Mouse (Mus musculus) MEL (cell line): ENCODE data around the gene Cacna1c. TPM values are rescaled to one million over a fixed set of nuclear protein-coding genes. Genes with fewer than 3 reads are reported as not detected.

Experiments used
- DNase-seq: peaks from one replicate; pipeline ENCODE4 v3.0.0; 2011; ENCODE audit warnings: low read depth, low spot score
- H3K27ac ChIP-seq: 2 replicates; pipeline ENCODE4 v1.5.1; 2012; ENCODE audit warnings: low read depth, mild to moderate bottlenecking, control low read depth, low read length, moderate library complexity; ENCODE audit not compliant: control insufficient read depth
- H3K27me3 ChIP-seq, 2 experiments: fragments of 150-350 bp in 1 of 2; sonication (generic) in 1 of 2; 2 replicates each; pipeline ENCODE4 v1.6.1; 2012; ENCODE audit warnings: low read length in 2 of 2, mild to moderate bottlenecking in 2 of 2, improper control_type of control experiment in 1 of 2, moderate library complexity in 1 of 2; ENCODE audit not compliant: insufficient read depth in 2 of 2, control insufficient read depth in 1 of 2
- H3K36me3 ChIP-seq, 2 experiments: 2 replicates each; pipeline ENCODE4 v1.6.1; 2012 to 2014; ENCODE audit warnings: low read length in 2 of 2, improper control_type of control experiment in 1 of 2, inconsistent platforms in 1 of 2, mild to moderate bottlenecking in 1 of 2; ENCODE audit not compliant: insufficient read depth in 2 of 2, control insufficient read depth in 1 of 2
- H3K4me1 ChIP-seq, 2 experiments: fragments of 150-350 bp in 1 of 2; sonication (generic) in 1 of 2; 2 replicates each; pipeline ENCODE4 v1.6.1; 2012; ENCODE audit warnings: low read length in 2 of 2, improper control_type of control experiment in 1 of 2, mild to moderate bottlenecking in 1 of 2; ENCODE audit not compliant: insufficient read depth in 2 of 2, control insufficient read depth in 1 of 2
- H3K4me3 ChIP-seq, 2 experiments: fragments of 150-350 bp in 1 of 2; sonication (generic) in 1 of 2; 2 replicates each; pipeline ENCODE4 v1.5.1; 2012; ENCODE audit warnings: low read depth in 2 of 2, low read length in 2 of 2, mild to moderate bottlenecking in 2 of 2, moderate library complexity in 2 of 2, control low read depth in 1 of 2, improper control_type of control experiment in 1 of 2; ENCODE audit not compliant: control insufficient read depth in 1 of 2, insufficient read depth in 1 of 2
- H3K79me2 ChIP-seq: 2 replicates; pipeline ENCODE4 v1.6.1; 2012; ENCODE audit warnings: mild to moderate bottlenecking, low read length, moderate library complexity; ENCODE audit not compliant: control insufficient read depth, poor library complexity, insufficient read depth
- H3K9ac ChIP-seq: 2 replicates; pipeline ENCODE4 v1.6.1; 2012; ENCODE audit warnings: low read depth, mild to moderate bottlenecking, control low read depth, low read length, moderate library complexity; ENCODE audit not compliant: control insufficient read depth, poor library complexity, severe bottlenecking
- H3K9me3 ChIP-seq: fragments of 150-350 bp; sonication (generic); replicated peaks from 2 replicates; pipeline ENCODE4 v1.6.1; 2012; ENCODE audit warnings: mild to moderate bottlenecking, low read length, improper control_type of control experiment, moderate library complexity; ENCODE audit not compliant: insufficient read depth
- BHLHE40 ChIP-seq: IDR thresholded peaks from 2 replicates; pipeline ENCODE4 v1.6.1; 2012; ENCODE audit warnings: low read depth, mild to moderate bottlenecking, inconsistent platforms, low read length, improper control_type of control experiment, borderline replicate concordance
- CHD2 ChIP-seq: IDR thresholded peaks from 2 replicates; pipeline ENCODE4 v1.6.1; 2011; ENCODE audit warnings: low read length, improper control_type of control experiment
- CTCF ChIP-seq, 3 experiments: IDR thresholded peaks in 2 of 3; conservative IDR thresholded peaks in 1 of 3; 2 replicates each; pipeline ENCODE4 v1.5.1; 2011 to 2012; ENCODE audit warnings: low read length in 3 of 3, low read depth in 2 of 3, mild to moderate bottlenecking in 2 of 3, improper control_type of control experiment in 1 of 3, inconsistent platforms in 1 of 3, mixed read lengths in 1 of 3, moderate library complexity in 1 of 3; ENCODE audit not compliant: control insufficient read depth in 1 of 3, insufficient read depth in 1 of 3, poor library complexity in 1 of 3, severe bottlenecking in 1 of 3
- E2F4 ChIP-seq: IDR thresholded peaks from 2 replicates; pipeline ENCODE4 v1.6.1; 2011; ENCODE audit warnings: low read depth, low read length, improper control_type of control experiment, borderline replicate concordance
- ELF1 ChIP-seq: IDR thresholded peaks from 2 replicates; pipeline ENCODE4 v1.6.1; 2014; ENCODE audit warnings: low read depth, mild to moderate bottlenecking, inconsistent platforms, low read length, improper control_type of control experiment, moderate library complexity
- ETS1 ChIP-seq: IDR thresholded peaks from 2 replicates; pipeline ENCODE4 v1.6.1; 2012; ENCODE audit warnings: low read depth, mild to moderate bottlenecking, inconsistent platforms, low read length, improper control_type of control experiment, moderate library complexity
- GABPA ChIP-seq: IDR thresholded peaks from 2 replicates; pipeline ENCODE4 v1.6.1; 2012; ENCODE audit warnings: low read depth, mild to moderate bottlenecking, inconsistent platforms, low read length, improper control_type of control experiment, moderate library complexity
- GATA1 ChIP-seq: IDR thresholded peaks from 2 replicates; pipeline ENCODE4 v1.6.1; 2011; ENCODE audit warnings: low read depth, low read length, improper control_type of control experiment
- HCFC1 ChIP-seq: IDR thresholded peaks from 2 replicates; pipeline ENCODE4 v1.6.1; 2012; ENCODE audit warnings: low read depth, mild to moderate bottlenecking, inconsistent platforms, low read length, improper control_type of control experiment, moderate library complexity
- JUND ChIP-seq: IDR thresholded peaks from 2 replicates; pipeline ENCODE4 v1.6.1; 2011; ENCODE audit warnings: low read depth, mild to moderate bottlenecking, improper control_type of control experiment, low read length
- KAT2A ChIP-seq: conservative IDR thresholded peaks from 2 replicates; pipeline ENCODE4 v1.6.1; 2012; ENCODE audit warnings: low read depth, low read length, improper control_type of control experiment, inconsistent platforms
- MAFK ChIP-seq: IDR thresholded peaks from 2 replicates; pipeline ENCODE4 v1.6.1; 2011; ENCODE audit warnings: low read depth, mild to moderate bottlenecking, low read length, improper control_type of control experiment, borderline replicate concordance
- MAX ChIP-seq: IDR thresholded peaks from 2 replicates; pipeline ENCODE4 v1.6.1; 2011; ENCODE audit warnings: low read length, improper control_type of control experiment
- MAZ ChIP-seq: IDR thresholded peaks from 2 replicates; pipeline ENCODE4 v1.6.1; 2012; ENCODE audit warnings: low read depth, mild to moderate bottlenecking, inconsistent platforms, low read length, improper control_type of control experiment
- MEF2A ChIP-seq: IDR thresholded peaks from 2 replicates; pipeline ENCODE4 v1.6.1; 2014; ENCODE audit warnings: low read depth, mild to moderate bottlenecking, inconsistent platforms, low read length, improper control_type of control experiment; ENCODE audit not compliant: poor library complexity, insufficient replicate concordance, severe bottlenecking; ENCODE audit errors: extremely low read depth
- MXI1 ChIP-seq: IDR thresholded peaks from 2 replicates; pipeline ENCODE4 v1.6.1; 2011; ENCODE audit warnings: mild to moderate bottlenecking, low read depth, low read length, improper control_type of control experiment
- MYB ChIP-seq: IDR thresholded peaks from 2 replicates; pipeline ENCODE4 v1.6.1; 2011; ENCODE audit warnings: mild to moderate bottlenecking, low read depth, low read length, improper control_type of control experiment
- MYC ChIP-seq: IDR thresholded peaks from 2 replicates; pipeline ENCODE4 v1.6.1; 2011; ENCODE audit warnings: low read depth, mild to moderate bottlenecking, low read length, improper control_type of control experiment, moderate library complexity
- NELFE ChIP-seq: IDR thresholded peaks from 2 replicates; pipeline ENCODE4 v1.6.1; 2011; ENCODE audit warnings: low read depth, low read length, improper control_type of control experiment
- NRF1 ChIP-seq: IDR thresholded peaks from 2 replicates; pipeline ENCODE4 v1.6.1; 2014; ENCODE audit warnings: low read depth, mild to moderate bottlenecking, inconsistent platforms, low read length, improper control_type of control experiment, moderate library complexity; ENCODE audit not compliant: poor library complexity, insufficient read depth, severe bottlenecking
- POLR2A ChIP-seq, 2 experiments: IDR thresholded peaks; 2 replicates each; pipeline ENCODE4 v1.6.1; 2011 to 2012; ENCODE audit warnings: low read length in 2 of 2, mild to moderate bottlenecking in 2 of 2, control low read depth in 1 of 2, improper control_type of control experiment in 1 of 2, low read depth in 1 of 2, moderate library complexity in 1 of 2; ENCODE audit not compliant: control insufficient read depth in 1 of 2, insufficient read depth in 1 of 2, poor library complexity in 1 of 2
- POLR2AphosphoS2 ChIP-seq: IDR thresholded peaks from 2 replicates; pipeline ENCODE4 v1.6.1; 2011; ENCODE audit warnings: low read length, improper control_type of control experiment
- POLR2AphosphoS5 ChIP-seq: IDR thresholded peaks from 2 replicates; pipeline ENCODE4 v1.6.1; 2012; ENCODE audit warnings: low read depth, borderline replicate concordance, mild to moderate bottlenecking, inconsistent platforms, low read length, moderate library complexity, mixed read lengths
- RAD21 ChIP-seq: IDR thresholded peaks from 2 replicates; pipeline ENCODE4 v1.6.1; 2011; ENCODE audit warnings: mild to moderate bottlenecking, low read depth, low read length, improper control_type of control experiment
- RCOR1 ChIP-seq: IDR thresholded peaks from 2 replicates; pipeline ENCODE4 v1.6.1; 2012; ENCODE audit warnings: low read depth, mild to moderate bottlenecking, inconsistent platforms, low read length, improper control_type of control experiment
- SMC3 ChIP-seq: IDR thresholded peaks from 2 replicates; pipeline ENCODE4 v1.6.1; 2011; ENCODE audit warnings: low read depth, low read length, improper control_type of control experiment
- TAL1 ChIP-seq: IDR thresholded peaks from 2 replicates; pipeline ENCODE4 v1.6.1; 2012; ENCODE audit warnings: mild to moderate bottlenecking, inconsistent platforms, low read length, moderate library complexity, mixed read lengths
- TBP ChIP-seq: IDR thresholded peaks from 2 replicates; pipeline ENCODE4 v1.8.0; 2011; ENCODE audit warnings: low read depth, low read length, improper control_type of control experiment
- TCF12 ChIP-seq: IDR thresholded peaks from 2 replicates; pipeline ENCODE4 v1.6.1; 2014; ENCODE audit warnings: low read depth, mild to moderate bottlenecking, inconsistent platforms, low read length, improper control_type of control experiment, moderate library complexity
- UBTF ChIP-seq: IDR thresholded peaks from 2 replicates; pipeline ENCODE4 v1.6.1; 2012; ENCODE audit warnings: low read depth, mild to moderate bottlenecking, inconsistent platforms, low read length, improper control_type of control experiment, moderate library complexity, borderline replicate concordance; ENCODE audit not compliant: insufficient read depth
- USF1 ChIP-seq: IDR thresholded peaks from 2 replicates; pipeline ENCODE4 v1.6.1; 2014; ENCODE audit warnings: low read depth, mild to moderate bottlenecking, inconsistent platforms, low read length, improper control_type of control experiment, moderate library complexity
- USF2 ChIP-seq, 2 experiments: IDR thresholded peaks; 2 replicates each; pipeline ENCODE4 v1.6.1; 2011 to 2012; ENCODE audit warnings: improper control_type of control experiment in 2 of 2, low read length in 2 of 2, borderline replicate concordance in 1 of 2, inconsistent platforms in 1 of 2, low read depth in 1 of 2, mild to moderate bottlenecking in 1 of 2; ENCODE audit not compliant: insufficient read depth in 1 of 2
- ZC3H11A ChIP-seq: IDR thresholded peaks from 2 replicates; pipeline ENCODE4 v1.6.1; 2012; ENCODE audit warnings: low read depth, mild to moderate bottlenecking, inconsistent platforms, low read length, improper control_type of control experiment
- ZKSCAN1 ChIP-seq: IDR thresholded peaks from 2 replicates; pipeline ENCODE4 v1.6.1; 2012; ENCODE audit warnings: low read depth, mild to moderate bottlenecking, inconsistent platforms, low read length, improper control_type of control experiment, moderate library complexity
- ZMIZ1 ChIP-seq: IDR thresholded peaks from 2 replicates; pipeline ENCODE4 v1.6.1; 2012; ENCODE audit warnings: low read depth, mild to moderate bottlenecking, inconsistent platforms, low read length, improper control_type of control experiment, moderate library complexity
- ZNF384 ChIP-seq: IDR thresholded peaks from 2 replicates; pipeline ENCODE4 v1.6.1; 2012; ENCODE audit warnings: low read depth, mild to moderate bottlenecking, inconsistent platforms, low read length, improper control_type of control experiment
- polyA plus RNA-seq, 2 experiments: library from polyadenylated mRNA; stranded (reverse) in 1 of 2; unstranded in 1 of 2; fragments of >175 nt in 1 of 2; fragments of >200 nt in 1 of 2; gene quantifications; 2 replicates each; pipeline versions ENCODE4 v1.2.1 to v1.2.4; 2012; ENCODE audit warnings: low replicate concordance in 2 of 2, low read depth in 1 of 2; ENCODE audit not compliant: insufficient read length in 2 of 2, insufficient read depth in 1 of 2, missing spikeins in 1 of 2
- total RNA-seq: library from RNA; depleted of rRNA; stranded (reverse); fragments of 300-350 nt; gene quantifications from 2 replicates; pipeline ENCODE4 v1.2.3, GENCODE M21; 2012

Gene Cacna1c
- total and polyA plus RNA-seq, 3 experiments, result 3.4 to 4.4 TPM; not detected in 1

GRCm38 (mm10) chr6:119013168-119014098, 182.8 kb downstream of the Cacna1c start:
- H3K79me2 ChIP-seq, result no peaks in the 10 kb centered on the region
- peak overlapping the region; percentile 14; the same call in 1 of the 2 replicates for H3K9ac ChIP-seq
- no peaks in the 10 kb centered on the region for H3K27me3 ChIP-seq
- DNase-seq, result peak; percentile 88
- H3K36me3 ChIP-seq, result peaks cover 0 to 5% of the 10 kb centered on the region in 2 experiments; a peak in 2 of 4 replicates
- no peaks in the 10 kb centered on the region for H3K9me3 ChIP-seq
- peaks cover 2% of the 10 kb centered on the region in 2 experiments; a peak in 1 of 4 replicates for H3K4me1 ChIP-seq
- H3K27ac ChIP-seq, result peak overlapping the region; percentile 40
- H3K4me3 ChIP-seq, result no peak overlapping the region
- TF ChIP-seq TCF12 (peak; percentile 84), TAL1 (peak; percentile 48), RAD21 (no peak), USF2 (IDR thresholded peaks at IDR 0.05; ENCODE audit: borderline replicate concordance in 1 of 2, insufficient read depth in 1 of 2, low read depth in 1 of 2, low read length in 2 of 2) (no peak), POLR2A (IDR thresholded peaks at IDR 0.05; ENCODE audit: control insufficient read depth in 1 of 2, insufficient read depth in 1 of 2, low read depth in 1 of 2, low read length in 2 of 2, poor library complexity in 1 of 2) (no peak), MEF2A (no peak), JUND (no peak), MAZ (no peak), GABPA (no peak), ZMIZ1 (no peak), ZNF384 (peak; percentile 88), KAT2A (no peak), MYB (no peak), ETS1 (no peak; the same call in none of the 2 replicates), MXI1 (no peak), POLR2AphosphoS5 (no peak), MAX (no peak), ELF1 (no peak), E2F4 (no peak), ZKSCAN1 (no peak), MAFK (no peak), NELFE (no peak), TBP (no peak), CHD2 (no peak), SMC3 (no peak), USF1 (peak; percentile 63), BHLHE40 (no peak), RCOR1 (no peak), ZC3H11A (no peak), HCFC1 (no peak), UBTF (no peak), GATA1 (peak; percentile 91), MYC (no peak), NRF1 (no peak), CTCF (IDR thresholded peaks at IDR 0.05 in 2 of 3, conservative IDR thresholded peaks at IDR 0.05 in 1 of 3; ENCODE audit: control insufficient read depth in 1 of 3, insufficient read depth in 1 of 3, low read depth in 2 of 3, low read length in 3 of 3, poor library complexity in 1 of 3, severe bottlenecking in 1 of 3) (no peak), POLR2AphosphoS2 (no peak)
